Mouse (Mus musculus) G1E-ER4 (cell line): ENCODE data around the gene Osm. TPM values are rescaled to one million over a fixed set of nuclear protein-coding genes. Genes with fewer than 3 reads are reported as not detected.

ENCODE experiments used
- GATA1 ChIP-seq: IDR thresholded peaks from one replicate; pipeline ENCODE4 v1.8.0; 2012; ENCODE audit warnings: low read length, inconsistent platforms
- polyA plus RNA-seq: library from polyadenylated mRNA; stranded (reverse); fragments of >175 nt; gene quantifications from 2 replicates; pipeline ENCODE4 v1.2.3, GENCODE M21; 2012

Gene Osm
- polyA plus RNA-seq, 1 experiment = 3.3 TPM

DNA sequence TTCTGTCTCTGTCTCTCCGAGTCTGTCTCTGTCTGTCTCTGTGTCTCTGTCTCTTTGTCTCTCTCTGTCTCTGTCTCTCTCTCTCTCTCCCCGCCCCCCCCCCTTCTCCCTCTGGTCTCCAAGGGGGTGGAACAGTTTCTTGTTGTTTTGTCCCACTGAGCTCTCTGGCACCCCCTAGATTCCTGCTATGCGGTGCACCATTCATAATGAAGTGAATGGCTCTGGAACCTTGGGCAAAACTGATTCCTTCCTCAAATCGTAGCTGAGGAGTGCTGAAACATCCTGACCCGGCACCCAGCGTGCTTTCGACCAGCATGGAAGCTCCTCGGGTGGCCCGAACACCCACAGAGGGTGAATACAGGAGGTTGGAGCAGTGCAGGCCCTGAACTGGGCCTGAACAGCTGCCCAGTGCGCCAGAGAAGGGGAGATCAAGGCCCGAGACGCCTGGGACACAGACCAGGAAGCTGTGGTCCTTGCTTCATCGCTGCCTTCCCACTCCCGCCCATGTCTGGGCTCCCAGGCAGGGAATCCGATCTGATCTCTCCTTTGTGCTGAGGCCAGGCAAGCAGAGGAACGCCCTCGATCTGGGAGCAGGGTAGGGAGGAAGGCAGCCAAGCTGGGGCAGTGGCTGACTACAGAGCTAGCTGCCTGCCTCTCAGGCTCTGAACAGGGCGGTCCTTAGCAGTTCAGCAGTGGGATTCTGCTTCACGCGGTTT, 34.7 kb downstream of the Osm start:
- TF ChIP-seq GATA1 = no peak

DNA sequence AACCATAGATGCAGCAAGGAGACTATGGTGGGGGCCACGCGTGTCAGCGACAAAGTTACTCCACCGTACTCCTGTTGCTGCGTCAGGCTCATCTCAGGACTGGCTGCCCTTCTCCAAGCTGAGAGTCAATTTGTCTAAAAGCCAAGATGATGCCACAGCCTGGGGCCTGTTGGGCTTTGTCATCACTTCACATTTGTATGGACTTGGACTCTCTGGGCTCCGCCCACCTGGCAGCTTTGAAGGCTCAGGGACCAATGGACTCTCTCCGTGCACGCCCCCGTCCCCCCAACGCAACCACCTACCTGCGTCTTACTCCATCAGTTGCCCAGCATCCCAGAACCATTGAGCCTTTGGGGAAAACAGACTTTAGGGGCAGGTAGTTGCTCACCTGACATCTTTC, 35.3 kb downstream of the Osm start:
- no peak for TF ChIP-seq GATA1

DNA sequence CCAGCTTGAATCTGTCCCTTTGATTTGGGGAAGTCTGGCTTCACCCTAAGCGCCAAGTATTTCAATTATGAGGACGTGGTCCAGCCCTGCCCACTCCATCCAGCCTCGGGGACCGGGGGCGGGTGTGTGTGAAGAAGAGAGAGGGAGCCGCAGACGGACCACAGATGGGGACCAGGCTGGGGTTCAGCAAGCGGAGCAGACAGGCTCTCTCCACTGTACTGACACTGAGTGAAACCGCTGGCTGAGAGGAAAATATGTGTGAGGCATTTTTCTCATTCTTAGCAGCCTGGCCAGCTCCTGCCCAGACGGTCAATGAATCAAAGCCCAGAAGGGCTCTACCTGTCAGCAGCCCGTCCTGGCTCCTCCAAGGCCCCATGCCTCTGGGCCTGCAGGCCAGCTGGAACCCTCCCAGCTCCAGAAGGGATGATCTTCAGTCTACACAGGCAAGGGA, 40.2 kb downstream of the Osm start:
- no peak for TF ChIP-seq GATA1

DNA sequence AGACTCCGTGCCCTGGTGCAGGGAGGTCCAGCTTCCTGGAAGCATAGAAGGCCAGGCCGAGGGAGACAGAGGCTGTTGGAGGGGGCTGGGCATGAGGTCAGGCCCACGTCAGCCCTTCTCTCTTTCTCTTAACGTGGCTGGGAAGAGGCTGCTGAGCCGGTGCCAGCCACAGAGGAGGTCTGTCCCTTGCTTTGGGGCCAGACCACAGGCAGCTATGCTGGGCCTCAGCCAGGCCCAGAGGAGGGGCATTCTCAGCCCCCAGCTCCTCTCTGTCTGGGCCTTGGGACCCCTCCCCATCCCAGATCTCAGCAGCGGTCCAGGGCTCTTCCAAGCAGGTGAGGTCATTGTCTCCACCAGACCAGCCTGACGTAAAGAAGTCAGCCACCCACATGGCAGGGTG, 43.7 kb downstream of the Osm start:
- no peak for TF ChIP-seq GATA1

DNA sequence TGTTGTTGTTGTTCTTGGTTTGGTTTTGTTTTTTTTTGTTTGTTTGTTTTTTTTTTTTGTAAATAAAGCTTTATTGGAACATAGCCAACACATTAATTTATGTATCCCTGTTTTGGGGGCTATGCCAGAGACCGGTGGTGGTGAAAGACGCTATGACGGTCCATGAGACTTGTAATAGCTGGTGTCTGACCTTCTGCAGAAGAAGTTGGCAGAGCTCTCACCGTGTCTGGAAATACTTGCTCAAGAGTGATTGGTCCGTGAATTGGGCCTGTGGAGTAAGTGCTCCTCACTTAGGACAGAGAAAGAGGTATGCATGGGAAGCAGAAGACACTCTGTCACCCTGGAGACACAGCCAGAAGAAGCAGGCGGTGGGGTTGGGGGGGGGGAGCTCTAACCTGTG, 45.6 kb downstream of the Osm start:
- no peak for TF ChIP-seq GATA1

DNA sequence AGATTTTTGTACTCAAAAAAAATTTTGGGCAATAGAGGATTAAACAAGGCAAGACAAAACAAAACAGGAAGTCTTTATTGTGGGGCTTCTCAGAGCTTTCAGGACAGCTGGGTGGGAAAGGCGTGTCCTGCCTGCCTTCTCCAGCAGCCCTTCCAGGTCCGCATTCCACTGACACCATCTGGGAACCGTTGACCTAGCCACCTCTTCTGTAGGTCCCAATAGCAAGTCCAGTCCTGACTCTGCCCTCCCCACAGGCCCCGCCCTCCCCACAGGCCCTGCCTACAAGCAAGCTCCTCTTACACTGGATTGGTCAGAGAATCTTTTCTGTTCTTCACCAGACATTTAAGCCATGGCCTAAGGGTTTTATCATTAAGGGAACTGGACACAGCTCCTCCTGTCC, 47.4 kb downstream of the Osm start:
- no peak for TF ChIP-seq GATA1

DNA sequence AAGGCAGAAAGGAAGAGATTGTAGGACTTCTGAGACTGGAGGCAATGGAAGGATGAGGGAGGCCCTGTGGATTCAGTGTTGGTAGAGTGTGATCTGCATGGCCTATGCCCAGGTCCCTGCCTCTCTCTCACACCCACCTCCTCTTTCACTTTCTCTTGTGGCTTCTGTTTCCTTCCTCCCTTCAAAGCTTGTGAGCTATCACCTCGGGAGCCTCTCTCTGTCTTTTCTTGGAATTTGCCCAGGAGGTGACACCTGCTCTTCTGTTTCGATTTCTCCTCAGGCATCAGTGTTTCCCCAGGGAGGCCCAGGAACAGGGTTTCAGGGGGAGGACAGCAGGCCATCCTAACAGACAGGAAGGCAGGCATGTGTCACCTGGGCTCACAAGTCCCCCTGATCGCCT, 53.1 kb downstream of the Osm start:
- TF ChIP-seq GATA1 = no peak

Other genes with a start within 250 kb of the Osm start
- gene Sec14l4, start 205.0 kb upstream of the Osm start, polyA plus RNA-seq = not detected in 2 replicates
- gene Sec14l3, start 171.6 kb upstream of the Osm start, polyA plus RNA-seq = not detected in 2 replicates
- 18.8 and 27.1 TPM in 2 replicates for gene Mtfp1, start 141.0 kb upstream of the Osm start, polyA plus RNA-seq
- 1.5 and 1.7 TPM in 2 replicates for gene Sec14l2, start 113.0 kb upstream of the Osm start, polyA plus RNA-seq
- gene Rnf215, start 101.2 kb upstream of the Osm start, polyA plus RNA-seq = 7.3 and 7.4 TPM in 2 replicates
- 1.1 and 1.4 TPM in 2 replicates for gene Ccdc157, start 76.1 kb upstream of the Osm start, polyA plus RNA-seq
- 149 and 186 TPM in 2 replicates for gene Sf3a1, start 76.1 kb upstream of the Osm start, polyA plus RNA-seq
- 21.6 and 22.7 TPM in 2 replicates for gene Tbc1d10a, start 49.6 kb upstream of the Osm start, polyA plus RNA-seq
- 1.2 and 2.7 TPM in 2 replicates for gene Castor1, start 18.2 kb upstream of the Osm start, polyA plus RNA-seq
- 0.02 and 0.21 TPM in 2 replicates for gene Lif, start 21.1 kb downstream of the Osm start, polyA plus RNA-seq
- 6.5 and 10.2 TPM in 2 replicates for gene Hormad2, start 204.7 kb downstream of the Osm start, polyA plus RNA-seq